Mouse (Mus musculus) brain, embryonic 14.5 days (tissue): ENCODE data around the gene Megf11.

Source experiments
- CTCF ChIP-seq: fragments of 200-500 bp; IDR thresholded peaks from 2 replicates; pipeline ENCODE4 v1.5.1; 2012; ENCODE audit warnings: inconsistent platforms, mild to moderate bottlenecking, moderate library complexity, borderline replicate concordance; ENCODE audit not compliant: insufficient read depth, insufficient read length; ENCODE audit errors: extremely low read depth
- POLR2A ChIP-seq: fragments of 200-500 bp; IDR thresholded peaks from 2 replicates; pipeline ENCODE4 v1.6.1; 2012; ENCODE audit warnings: mild to moderate bottlenecking, inconsistent platforms, borderline replicate concordance; ENCODE audit not compliant: poor library complexity, insufficient read depth, insufficient read length, severe bottlenecking; ENCODE audit errors: extremely low read depth

GRCm38 (mm10) chr9:64758052-64758451, 372.6 kb downstream of the Megf11 start:
- TF ChIP-seq POLR2A (no peak), CTCF (no peak)
